Mouse (Mus musculus): Measurements from ENCODE around the gene Tgfb1. TPM values are rescaled to one million over a fixed set of nuclear protein-coding genes. Genes with fewer than 3 reads are reported as not detected.
A peak's percentile ranks its signal among the peaks of the same experiment; 100 is the strongest.

Tgfb1 gene
- polyA plus RNA-seq, 1 experiment: 354 TPM

- Histone ChIP-seq H3K4me1 (ENCODE audit: control insufficient read depth, insufficient read depth, low read length) (peaks cover 16% of the 10 kb centered on the region), H3K27ac (ENCODE audit: insufficient read depth, low read depth, low read length) (no peak overlapping the region), H3K4me3 (ENCODE audit: insufficient read depth, low read length) (no peak overlapping the region)
- TF ChIP-seq CTCF (IDR thresholded peaks at IDR 0.05; ENCODE audit: low read depth, low read length) (no peak), POLR2A (IDR thresholded peaks at IDR 0.05; ENCODE audit: borderline replicate concordance, low read depth, low read length) (no peak)
Observed at GRCm38 (mm10) chr7:25655601-25656428, 31.0 kb upstream of the Tgfb1 start.

GRCm38 (mm10) chr7:25657785-25658184 is 29.0 kb upstream of the Tgfb1 start:
- Histone ChIP-seq H3K4me1 (ENCODE audit: control insufficient read depth, insufficient read depth, low read length) (peaks cover 17% of the 10 kb centered on the region), H3K27ac (ENCODE audit: insufficient read depth, low read depth, low read length) (no peak overlapping the region; the same call in 1 of the 2 replicates), H3K4me3 (ENCODE audit: insufficient read depth, low read length) (peak overlapping the region; percentile 78)
- no peak for TF ChIP-seq CTCF (IDR thresholded peaks at IDR 0.05; ENCODE audit: low read depth, low read length)
- TF ChIP-seq POLR2A (IDR thresholded peaks at IDR 0.05; ENCODE audit: borderline replicate concordance, low read depth, low read length): no peak

- Histone ChIP-seq H3K4me1 (ENCODE audit: control insufficient read depth, insufficient read depth, low read length) (peaks cover 17% of the 10 kb centered on the region), H3K27ac (ENCODE audit: insufficient read depth, low read depth, low read length) (peak within 1 kb of the TSS; percentile 80), H3K4me3 (ENCODE audit: insufficient read depth, low read length) (peak within 1 kb of the TSS; percentile 96)
- TF ChIP-seq POLR2A (IDR thresholded peaks at IDR 0.05; ENCODE audit: borderline replicate concordance, low read depth, low read length): no peak
Observed at GRCm38 (mm10) chr7:25658657-25659472, 27.9 kb upstream of the Tgfb1 start, which contains the start of the genes Bckdha and Exosc5. Gene Bckdha, minus strand, starts transcription at chr7:25658981. Gene Exosc5, plus strand, starts transcription at chr7:25659164.

- Histone ChIP-seq H3K4me3 (ENCODE audit: insufficient read depth, low read length) (no peak overlapping the region), H3K27ac (ENCODE audit: insufficient read depth, low read depth, low read length) (no peak overlapping the region), H3K4me1 (ENCODE audit: control insufficient read depth, insufficient read depth, low read length) (peaks cover 7% of the 10 kb centered on the region)
- no peak for TF ChIP-seq CTCF (IDR thresholded peaks at IDR 0.05; ENCODE audit: low read depth, low read length)
- no peak for TF ChIP-seq POLR2A (IDR thresholded peaks at IDR 0.05; ENCODE audit: borderline replicate concordance, low read depth, low read length)
Observed at GRCm38 (mm10) chr7:25666381-25666780, 20.4 kb upstream of the Tgfb1 start.

GRCm38 (mm10) chr7:25669158-25669557 is 17.6 kb upstream of the Tgfb1 start:
- Histone ChIP-seq H3K4me3 (ENCODE audit: insufficient read depth, low read length) (no peak overlapping the region), H3K27ac (ENCODE audit: insufficient read depth, low read depth, low read length) (no peak overlapping the region), H3K4me1 (ENCODE audit: control insufficient read depth, insufficient read depth, low read length) (no peaks in the 10 kb centered on the region)
- TF ChIP-seq POLR2A (IDR thresholded peaks at IDR 0.05; ENCODE audit: borderline replicate concordance, low read depth, low read length): no peak
- TF ChIP-seq CTCF (IDR thresholded peaks at IDR 0.05; ENCODE audit: low read depth, low read length): no peak

GRCm38 (mm10) chr7:25669631-25670030 is 17.2 kb upstream of the Tgfb1 start:
- no peaks in the 10 kb centered on the region for H3K4me1 ChIP-seq (ENCODE audit: control insufficient read depth, insufficient read depth, low read length)
- H3K27ac ChIP-seq (ENCODE audit: insufficient read depth, low read depth, low read length): no peak overlapping the region
- H3K4me3 ChIP-seq (ENCODE audit: insufficient read depth, low read length): no peak overlapping the region
- TF ChIP-seq POLR2A (IDR thresholded peaks at IDR 0.05; ENCODE audit: borderline replicate concordance, low read depth, low read length): no peak
- no peak for TF ChIP-seq CTCF (IDR thresholded peaks at IDR 0.05; ENCODE audit: low read depth, low read length)

- Histone ChIP-seq H3K27ac (ENCODE audit: insufficient read depth, low read depth, low read length) (no peak overlapping the region), H3K4me3 (ENCODE audit: insufficient read depth, low read length) (no peak overlapping the region), H3K4me1 (ENCODE audit: control insufficient read depth, insufficient read depth, low read length) (no peaks in the 10 kb centered on the region)
- no peak for TF ChIP-seq POLR2A (IDR thresholded peaks at IDR 0.05; ENCODE audit: borderline replicate concordance, low read depth, low read length)
- no peak for TF ChIP-seq CTCF (IDR thresholded peaks at IDR 0.05; ENCODE audit: low read depth, low read length)
Observed at GRCm38 (mm10) chr7:25670096-25670495, 16.7 kb upstream of the Tgfb1 start.

GRCm38 (mm10) chr7:25671686-25672085 is 15.1 kb upstream of the Tgfb1 start:
- no peak overlapping the region for H3K4me3 ChIP-seq (ENCODE audit: insufficient read depth, low read length)
- no peaks in the 10 kb centered on the region for H3K4me1 ChIP-seq (ENCODE audit: control insufficient read depth, insufficient read depth, low read length)
- no peak overlapping the region for H3K27ac ChIP-seq (ENCODE audit: insufficient read depth, low read depth, low read length)
- TF ChIP-seq CTCF (IDR thresholded peaks at IDR 0.05; ENCODE audit: low read depth, low read length): no peak
- no peak for TF ChIP-seq POLR2A (IDR thresholded peaks at IDR 0.05; ENCODE audit: borderline replicate concordance, low read depth, low read length)

GRCm38 (mm10) chr7:25672442-25672841 is 14.4 kb upstream of the Tgfb1 start:
- no peak overlapping the region for H3K4me3 ChIP-seq (ENCODE audit: insufficient read depth, low read length)
- TF ChIP-seq CTCF (IDR thresholded peaks at IDR 0.05; ENCODE audit: low read depth, low read length) (peak; percentile 63; the same call in 1 of the 2 replicates), POLR2A (IDR thresholded peaks at IDR 0.05; ENCODE audit: borderline replicate concordance, low read depth, low read length) (no peak)
- H3K4me1 ChIP-seq (ENCODE audit: control insufficient read depth, insufficient read depth, low read length): no peaks in the 10 kb centered on the region
- H3K27ac ChIP-seq (ENCODE audit: insufficient read depth, low read depth, low read length): no peak overlapping the region

- no peak for TF ChIP-seq POLR2A (IDR thresholded peaks at IDR 0.05; ENCODE audit: borderline replicate concordance, low read depth, low read length)
- TF ChIP-seq CTCF (IDR thresholded peaks at IDR 0.05; ENCODE audit: low read depth, low read length): no peak
- Histone ChIP-seq H3K4me1 (ENCODE audit: control insufficient read depth, insufficient read depth, low read length) (peaks cover 3% of the 10 kb centered on the region), H3K4me3 (ENCODE audit: insufficient read depth, low read length) (peak overlapping the region; percentile 3; the same call in 1 of the 2 replicates), H3K27ac (ENCODE audit: insufficient read depth, low read depth, low read length) (no peak overlapping the region)
Observed at GRCm38 (mm10) chr7:25674297-25674696, 12.5 kb upstream of the Tgfb1 start.

All from bone marrow macrophage, adult 2 months (primary cell).